Mouse (Mus musculus) skeletal muscle tissue, adult 2 months (tissue): ENCODE results near the gene Ap5z1.

Source experiments
- DNase-seq: peaks from one replicate; pipeline ENCODE4 v3.0.0-alpha.2; 2012; ENCODE audit warnings: low read depth, low spot score

The Ap5z1 gene

DNA sequence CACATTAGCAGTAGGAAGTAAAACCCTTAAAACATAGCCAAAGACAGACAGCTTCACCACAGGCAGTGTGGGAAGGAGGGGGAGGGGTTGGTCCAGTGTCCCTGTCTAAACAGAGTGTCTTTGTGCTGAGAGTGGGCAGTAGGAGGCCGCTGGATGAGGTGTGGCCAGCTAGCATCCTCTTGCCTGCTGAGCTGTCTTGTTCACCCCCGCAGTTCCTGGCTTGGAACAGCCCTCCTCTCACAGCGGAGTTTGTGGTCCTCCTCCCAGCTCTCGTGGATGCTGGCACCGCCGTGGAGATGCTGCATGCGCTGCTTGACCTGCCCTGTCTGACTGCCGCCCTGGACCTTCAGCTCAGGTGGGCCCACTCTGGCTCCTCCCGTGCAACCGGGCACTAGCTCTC is 10.0 kb downstream of the Ap5z1 start:
- DNase-seq = no peak

DNA sequence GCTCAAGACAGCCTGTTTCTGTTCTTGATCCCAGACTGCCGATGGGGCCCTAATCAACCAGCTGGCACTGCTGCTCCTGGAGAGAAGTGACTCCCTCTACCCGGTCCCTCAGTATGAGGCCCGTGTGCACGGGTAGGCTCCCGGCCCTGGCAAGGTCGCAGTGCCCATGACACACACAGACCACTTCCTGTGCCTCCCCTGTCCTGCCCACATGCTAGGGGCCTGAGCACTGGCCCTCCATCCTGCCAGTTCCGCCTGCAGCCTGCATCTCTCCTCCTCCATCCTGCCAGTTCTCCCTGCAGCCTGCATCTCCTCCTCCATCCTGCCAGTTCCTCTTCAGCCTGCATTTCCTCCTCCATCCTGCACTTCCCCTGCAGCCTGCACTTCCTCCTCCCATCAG is 11.9 kb downstream of the Ap5z1 start:
- DNase-seq = no peak

DNA sequence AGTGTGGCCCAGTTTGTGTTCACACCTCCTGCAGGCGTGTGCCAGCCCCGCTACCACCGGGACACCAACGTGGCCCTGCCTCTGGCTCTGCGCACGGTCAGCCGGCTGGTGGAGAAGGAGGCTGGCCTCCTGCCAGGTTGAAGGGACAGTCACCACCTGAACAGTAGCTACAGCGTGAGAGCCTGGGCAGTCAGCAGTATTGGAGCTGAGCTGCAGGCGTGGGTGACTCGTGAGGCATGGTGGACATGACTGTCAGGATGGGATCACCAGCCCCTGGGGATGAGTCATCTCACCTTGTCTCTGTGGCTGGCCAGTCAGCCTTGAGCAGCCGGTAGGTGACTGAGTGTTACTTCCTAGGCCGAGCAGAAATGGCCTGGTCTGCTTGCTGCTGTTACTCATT is 13.6 kb downstream of the Ap5z1 start:
- DNase-seq = no peak

DNA sequence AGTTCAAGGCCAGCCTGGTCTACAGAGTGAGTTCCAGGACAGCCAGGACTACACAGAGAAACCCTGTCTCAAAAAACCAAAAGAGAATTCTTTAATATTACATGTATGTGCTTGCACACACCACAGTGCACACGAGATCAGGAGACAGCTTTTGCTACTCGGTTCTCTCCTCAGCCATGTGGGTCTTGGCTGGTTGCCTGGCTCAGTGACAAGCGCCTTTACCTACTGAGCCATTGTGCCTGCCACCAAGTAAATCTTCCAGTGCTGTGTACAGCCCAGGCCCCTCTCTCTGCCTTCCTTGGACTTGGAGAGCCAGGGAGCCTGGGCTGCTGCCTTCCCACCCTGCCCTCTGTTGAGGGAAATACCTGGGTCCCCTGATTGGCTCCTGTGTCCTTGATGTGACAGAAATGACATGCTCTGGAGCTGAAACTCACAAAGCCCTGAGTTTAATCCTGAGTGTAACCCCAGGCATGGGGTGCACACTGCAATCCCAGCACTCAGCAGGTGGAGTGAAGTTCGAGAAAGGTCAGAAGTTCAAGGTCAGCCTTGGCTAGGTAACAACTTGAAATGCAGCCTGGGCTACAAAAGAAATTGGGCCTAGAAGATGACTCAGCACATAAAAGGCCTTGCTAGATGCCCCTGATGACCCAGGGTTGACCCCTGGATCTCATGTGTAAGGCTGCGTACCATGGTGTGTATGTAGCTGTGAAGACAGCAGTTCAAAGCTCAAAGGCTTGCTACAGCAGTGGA is 14.3 kb downstream of the Ap5z1 start:
- DNase-seq = no peak

DNA sequence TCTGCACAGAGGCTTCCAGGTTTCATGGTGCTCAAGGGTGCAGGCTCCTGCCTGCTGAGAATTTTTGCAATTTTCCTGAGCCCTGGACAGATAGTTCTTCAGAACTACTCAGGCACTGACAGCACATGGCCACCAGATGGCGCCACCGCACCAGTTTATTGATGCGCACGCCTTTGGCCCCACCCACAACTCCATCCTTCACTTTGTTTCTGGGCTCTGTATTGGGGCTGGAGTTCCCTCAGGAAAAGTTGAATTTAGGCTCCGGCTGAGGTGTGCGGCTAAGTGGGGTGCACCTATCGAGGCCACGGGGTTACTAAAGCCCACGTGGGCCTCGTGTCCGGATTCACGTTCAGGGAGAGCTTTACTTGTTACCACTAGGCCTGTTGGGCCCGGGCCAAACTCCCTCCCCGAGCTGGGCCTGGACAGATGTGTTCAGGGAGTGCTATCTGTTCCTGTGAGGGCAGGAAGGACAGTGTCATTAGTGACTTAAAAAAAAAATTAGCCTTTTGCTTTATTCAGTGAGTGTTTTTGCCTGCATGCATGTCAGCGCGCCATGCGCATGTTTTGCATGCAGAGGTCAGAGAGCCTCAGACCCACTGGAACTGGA is 15.2 kb downstream of the Ap5z1 start:
- peak; percentile 72 for DNase-seq

DNA sequence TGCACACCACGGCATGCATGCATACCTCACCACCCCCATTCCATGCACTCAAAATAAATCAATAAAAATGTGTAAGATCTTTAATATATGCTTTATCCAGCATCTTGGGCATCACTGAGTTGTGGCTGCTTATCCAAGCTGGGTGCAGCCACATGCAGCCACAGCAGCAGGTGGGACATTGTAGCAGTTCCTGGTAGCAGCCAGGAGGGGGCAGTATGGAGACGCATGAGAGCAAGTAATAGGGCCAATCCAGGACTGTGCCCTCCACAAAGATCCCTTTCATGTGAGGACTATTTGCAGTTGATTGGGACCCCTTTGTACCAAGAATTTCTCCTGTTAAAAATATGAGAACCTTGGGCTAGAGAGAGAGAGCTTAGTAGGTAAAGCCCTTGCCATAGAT is 18.8 kb downstream of the Ap5z1 start:
- no peak for DNase-seq

DNA sequence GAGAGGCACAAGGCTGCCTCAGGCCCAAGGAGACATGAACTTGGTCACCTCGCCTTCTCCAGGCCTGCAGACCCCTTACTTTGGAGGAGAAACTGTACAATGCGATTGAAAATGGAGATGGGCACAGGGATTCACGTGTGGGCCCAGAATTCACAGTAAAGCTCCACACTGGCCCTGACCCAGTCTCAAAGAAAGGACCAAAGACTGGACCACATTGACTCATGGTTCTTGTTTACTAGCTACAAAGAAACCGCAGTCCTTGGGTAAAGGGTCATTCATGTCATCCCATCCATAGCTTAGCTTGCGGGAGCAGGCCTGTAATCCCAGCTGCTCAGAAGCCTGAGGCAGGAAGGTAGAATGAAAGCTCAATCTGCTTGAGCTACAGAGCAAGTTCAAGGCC is 19.8 kb downstream of the Ap5z1 start:
- DNase-seq = no peak

DNA sequence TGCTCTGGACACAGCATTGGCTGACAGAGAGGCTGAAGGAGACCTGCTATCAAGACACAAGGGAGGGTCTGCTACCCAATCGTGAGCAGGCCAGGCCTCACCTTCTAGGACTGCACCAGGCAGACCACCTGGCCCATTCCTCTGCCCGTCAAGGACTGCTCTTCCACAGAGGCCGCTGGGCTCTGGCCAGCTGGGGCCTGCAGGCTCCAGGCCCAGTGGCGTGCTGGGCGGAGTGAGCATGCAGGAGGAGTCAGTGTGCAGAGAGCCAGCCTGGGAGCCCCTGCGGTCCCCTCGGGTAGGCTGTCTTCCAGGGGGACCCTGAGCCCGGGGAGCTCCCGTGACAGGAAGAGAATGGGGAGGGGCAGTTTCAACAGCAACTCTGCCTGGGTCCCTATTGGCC is 22.9 kb downstream of the Ap5z1 start:
- no peak for DNase-seq

DNA sequence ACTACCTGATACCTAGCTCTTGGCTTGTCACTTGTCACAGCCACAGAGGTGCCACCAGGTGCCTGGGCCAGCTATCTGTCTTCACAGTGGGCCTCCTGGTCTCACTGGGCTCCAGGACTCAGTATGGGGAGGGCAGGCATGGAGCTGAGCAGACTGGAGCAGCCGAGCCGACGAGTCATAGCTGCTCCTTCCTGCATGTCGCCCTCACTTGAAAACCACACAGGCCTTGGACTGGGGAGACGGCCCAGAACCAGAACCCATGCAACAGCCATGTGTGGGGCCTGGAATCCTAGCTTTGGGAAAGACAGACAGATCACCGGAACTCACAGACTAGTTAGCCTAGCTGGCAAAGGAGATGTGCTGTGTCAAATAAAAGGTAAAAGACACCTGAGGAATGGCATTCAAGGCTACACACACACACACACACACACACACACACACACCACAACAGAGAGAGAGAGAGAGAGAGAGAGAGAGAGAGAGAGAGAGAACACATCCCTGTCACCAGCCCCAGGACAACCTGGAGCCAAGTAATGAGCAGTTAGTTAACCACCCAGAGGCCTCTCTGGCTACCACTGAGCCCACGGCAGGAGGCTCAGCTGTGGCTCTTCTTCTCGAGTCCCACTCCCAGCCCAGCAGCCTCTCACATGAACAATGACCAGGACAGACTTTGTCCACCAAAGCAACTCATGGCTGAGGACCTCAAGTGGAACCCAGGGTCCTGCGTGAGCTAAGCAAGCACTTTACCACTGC is 26.4 kb downstream of the Ap5z1 start:
- DNase-seq = no peak

DNA sequence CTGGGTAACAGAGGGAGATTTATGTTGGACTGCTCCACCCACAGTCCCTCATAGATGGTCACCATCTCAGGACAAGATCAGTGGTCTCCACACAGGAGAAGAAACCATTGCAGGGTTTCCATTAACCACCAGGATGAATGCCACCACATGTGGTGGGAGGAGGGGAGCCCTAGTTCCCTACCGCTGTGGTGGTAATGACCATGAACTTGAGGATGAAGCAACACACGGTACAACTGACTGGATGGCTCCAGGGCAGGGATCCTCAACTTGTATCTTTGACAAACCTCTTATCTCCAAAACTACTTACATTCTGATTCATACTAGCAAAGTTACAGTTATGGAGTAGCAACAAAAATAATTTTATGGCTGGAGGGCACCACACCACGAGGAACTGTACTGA is 29.6 kb downstream of the Ap5z1 start:
- DNase-seq = no peak

DNA sequence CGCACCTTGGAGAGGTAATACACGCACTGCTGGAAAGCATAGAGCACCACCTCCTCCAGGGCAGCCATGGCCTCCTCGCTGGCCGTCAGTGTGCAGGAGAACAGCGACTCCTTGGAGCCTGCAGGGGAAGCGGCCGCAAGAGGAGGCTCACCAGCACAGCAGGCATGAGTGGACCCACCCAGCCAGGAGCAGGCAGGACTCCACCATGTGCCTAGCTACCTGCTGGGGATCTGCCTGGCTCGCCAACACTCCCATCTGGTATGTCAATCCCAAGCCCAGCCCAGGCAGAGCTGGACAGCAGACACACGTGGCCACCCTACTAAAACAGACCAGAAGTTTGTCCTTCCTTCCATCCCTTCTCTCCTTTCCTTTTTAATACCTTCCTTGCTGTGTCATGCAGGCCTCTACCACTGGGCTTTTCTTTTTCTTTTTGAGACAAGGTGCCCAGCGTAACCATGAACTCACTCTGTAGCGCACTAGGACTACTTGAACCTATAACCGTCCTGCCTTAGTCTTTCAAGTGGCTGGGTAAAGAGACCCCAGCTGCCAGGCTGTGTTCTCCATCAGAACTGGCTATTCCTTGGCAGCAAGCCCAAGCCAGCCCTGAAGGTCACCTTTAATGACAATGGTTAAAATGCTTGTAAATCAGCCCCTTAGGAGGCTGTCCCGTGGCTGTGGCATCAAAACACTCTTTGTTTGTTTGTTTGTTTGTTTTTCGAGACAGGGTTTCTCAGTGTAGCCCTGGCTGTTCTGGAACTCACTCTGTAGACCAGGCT is 31.8 kb downstream of the Ap5z1 start:
- DNase-seq = no peak

DNA sequence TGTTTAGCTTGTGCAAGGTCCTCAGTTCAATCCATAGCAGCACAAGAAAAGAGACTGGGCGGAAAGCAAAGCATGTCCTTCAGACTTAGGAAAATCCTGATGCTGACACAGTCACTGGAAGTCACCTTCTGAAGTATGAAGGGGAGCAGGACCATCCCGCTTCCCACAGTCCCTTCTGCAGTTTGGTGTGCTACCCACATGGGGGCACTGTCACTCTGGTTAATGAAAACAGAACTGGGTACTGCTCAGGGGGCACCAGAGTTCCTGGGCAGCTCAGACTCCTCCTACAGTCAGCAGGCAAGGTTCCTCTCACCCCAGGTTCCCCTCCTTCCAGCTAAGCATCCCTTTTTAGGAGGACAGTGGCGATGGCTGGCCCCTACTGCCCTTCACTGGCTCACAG is 35.2 kb downstream of the Ap5z1 start:
- no peak for DNase-seq

DNA sequence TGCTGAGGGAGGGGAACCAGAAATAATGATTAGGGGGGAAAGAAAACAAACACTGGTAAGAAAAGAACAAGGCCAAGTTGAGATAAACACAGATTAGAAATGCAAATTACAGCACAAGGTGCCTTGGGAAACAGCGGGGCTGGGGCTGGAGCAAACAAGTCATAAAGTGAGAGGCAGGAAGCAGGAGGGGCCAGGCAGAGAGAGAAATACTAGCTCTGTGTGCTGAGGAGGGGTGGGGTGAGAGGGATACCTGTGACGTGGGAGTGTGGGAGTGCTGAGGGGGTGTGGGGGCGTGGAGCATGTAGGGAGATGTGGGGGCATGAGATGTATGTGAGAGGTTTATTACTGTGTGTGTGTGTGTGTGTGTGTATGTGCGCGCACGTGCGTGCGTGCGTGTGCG is 37.2 kb downstream of the Ap5z1 start:
- DNase-seq = no peak

DNA sequence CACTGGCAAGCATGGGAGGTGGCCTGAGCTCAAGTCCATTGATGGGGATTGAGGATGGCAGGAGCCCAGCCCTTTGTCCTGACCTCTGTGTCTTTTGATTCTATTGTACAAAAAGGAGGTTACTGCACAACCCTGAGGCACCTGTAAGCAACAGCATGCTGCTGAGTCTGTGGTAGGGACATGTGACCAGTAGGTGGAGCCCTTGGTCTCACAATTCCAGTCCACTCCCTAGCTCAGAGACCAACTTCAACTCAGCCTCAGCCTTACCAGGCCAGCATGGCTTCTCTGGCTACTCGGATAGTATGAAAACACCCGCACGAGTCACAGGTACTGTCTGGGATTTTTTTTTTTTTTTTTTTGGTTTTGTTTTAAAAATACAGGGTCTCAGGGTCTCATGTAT is 38.7 kb downstream of the Ap5z1 start:
- DNase-seq = peak; percentile 83

DNA sequence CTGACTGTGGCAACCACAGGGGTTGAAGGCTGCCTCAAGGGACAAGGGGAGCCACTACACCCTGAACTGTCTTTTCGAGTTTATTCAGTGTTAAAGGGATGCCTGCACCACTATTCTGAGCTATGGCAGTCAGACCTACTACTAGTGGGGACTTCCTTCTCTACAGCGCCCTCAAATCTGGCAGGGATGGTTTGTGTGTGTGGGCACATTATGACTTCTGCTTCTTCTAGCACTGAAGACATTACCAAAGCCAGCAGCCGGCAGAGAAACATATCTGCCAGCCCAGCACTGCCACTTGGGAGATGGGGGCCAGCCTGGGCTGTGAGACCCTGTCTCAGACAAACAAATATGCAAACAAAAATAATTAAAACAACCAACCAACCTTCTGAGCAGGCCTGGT is 40.4 kb downstream of the Ap5z1 start:
- DNase-seq = no peak

DNA sequence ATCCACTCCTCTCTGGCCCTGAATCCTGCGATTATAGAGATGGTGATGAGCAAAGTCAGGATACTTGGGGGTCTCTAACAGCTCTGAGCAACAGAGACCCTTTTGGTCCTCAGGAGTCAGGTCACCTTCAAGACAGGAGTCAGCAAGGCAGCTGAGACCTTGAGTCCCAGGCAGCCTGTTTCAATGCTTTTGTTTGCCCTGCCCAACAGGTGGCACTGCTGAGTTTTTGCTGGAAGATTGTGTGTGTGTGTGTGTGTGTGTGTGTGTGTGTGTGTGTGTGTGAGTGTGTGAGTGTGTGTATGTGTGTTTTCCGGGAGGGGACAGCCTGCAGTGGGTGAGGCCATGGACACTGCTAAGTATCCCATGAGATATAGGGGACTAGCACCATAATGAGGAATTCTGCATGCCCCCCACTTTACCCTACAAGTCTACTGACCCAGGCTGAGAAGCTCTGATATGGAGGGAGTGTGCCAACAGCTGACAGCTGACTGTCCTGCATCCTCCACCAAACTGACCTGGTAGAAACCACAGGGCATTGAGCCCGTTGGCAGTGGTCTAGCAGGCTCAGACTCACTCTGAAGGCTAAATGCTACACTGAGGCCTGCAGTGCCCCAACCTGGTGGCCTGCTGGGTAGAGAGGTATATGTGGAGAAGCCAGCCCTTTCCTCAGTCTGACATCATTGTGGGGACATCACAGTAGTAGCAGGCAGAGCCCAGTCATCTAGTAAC is 42.1 kb downstream of the Ap5z1 start:
- DNase-seq = no peak

DNA sequence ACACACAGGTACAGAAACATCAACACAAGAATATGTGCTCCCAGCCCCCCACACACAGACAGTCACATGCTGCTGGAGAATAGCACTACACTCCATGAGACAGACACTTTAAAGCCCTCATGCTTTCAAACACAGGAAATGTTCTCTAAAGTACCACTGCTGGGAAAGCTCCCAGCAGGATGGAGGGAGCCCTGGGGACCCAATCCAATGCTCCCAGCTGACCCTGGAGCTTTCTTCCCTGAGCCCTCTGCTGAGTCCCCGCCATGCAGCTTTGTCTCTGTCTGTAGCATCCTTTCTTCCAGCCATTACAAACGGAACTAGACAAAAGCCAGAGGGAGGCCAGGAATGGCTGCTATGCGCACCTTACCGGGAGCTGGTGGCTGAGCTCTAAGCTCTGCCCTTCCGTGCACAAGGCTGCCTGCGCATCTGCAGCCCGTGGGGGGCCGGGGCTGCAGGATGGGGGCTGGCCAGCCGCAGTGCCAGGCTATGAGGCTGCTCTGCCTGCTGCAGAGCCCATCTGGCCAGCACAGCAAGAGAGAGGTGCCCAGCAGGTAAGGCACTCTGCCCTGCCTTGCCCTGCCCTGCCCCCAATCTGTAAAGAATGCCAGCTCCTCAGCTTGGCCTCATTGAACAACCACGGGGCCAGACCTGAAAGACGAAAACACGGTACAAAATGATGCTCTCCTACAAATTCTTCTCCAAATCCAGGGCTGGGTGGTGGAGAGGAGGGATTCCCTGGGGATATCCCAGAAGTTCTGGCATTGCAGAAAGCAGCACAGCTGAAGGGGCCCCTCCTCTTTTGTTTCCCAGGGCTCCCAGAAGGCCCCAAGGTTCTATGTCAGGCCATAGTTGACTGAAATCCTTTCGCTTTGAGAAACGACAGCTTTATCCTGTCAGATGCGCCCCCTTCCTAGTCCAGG is 45.7 kb downstream of the Ap5z1 start:
- DNase-seq = no peak

DNA sequence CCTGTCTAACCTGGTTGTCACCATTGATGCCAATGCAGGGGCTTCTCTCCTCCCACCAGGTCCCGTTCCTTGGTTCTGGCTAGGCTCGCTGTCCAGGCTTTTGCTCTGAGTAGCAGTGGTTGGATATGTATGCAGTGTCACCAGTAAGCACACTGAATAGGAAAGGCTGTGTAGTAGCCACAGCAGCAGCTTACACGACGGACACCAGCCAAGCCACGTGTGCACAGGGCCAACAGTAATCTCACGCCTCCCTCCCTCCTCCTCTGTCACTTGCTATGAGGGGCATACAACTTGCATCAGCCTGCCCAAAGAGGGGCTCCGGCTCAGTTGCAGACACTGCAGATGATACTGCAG is 46.3 kb downstream of the Ap5z1 start:
- no peak for DNase-seq

DNA sequence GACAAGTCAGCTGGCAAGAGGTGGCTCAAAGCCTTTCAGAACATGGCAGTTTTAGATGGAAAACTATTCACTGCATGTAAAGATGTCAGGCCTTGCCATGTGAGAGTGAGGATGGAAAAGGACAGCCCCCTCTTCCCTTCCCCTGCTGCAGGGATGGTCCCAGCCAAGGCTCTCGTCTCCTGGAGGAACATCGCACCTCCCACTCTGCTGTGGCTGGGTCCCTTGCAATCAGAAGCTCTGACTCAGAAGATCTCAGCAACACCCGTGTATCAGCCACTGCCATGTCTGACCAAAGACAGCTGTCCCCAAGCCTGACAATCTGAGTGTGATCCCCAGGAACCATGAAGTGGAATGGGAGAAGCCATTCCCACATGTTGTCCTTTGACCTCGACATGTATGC is 48.4 kb downstream of the Ap5z1 start:
- no peak for DNase-seq

DNA sequence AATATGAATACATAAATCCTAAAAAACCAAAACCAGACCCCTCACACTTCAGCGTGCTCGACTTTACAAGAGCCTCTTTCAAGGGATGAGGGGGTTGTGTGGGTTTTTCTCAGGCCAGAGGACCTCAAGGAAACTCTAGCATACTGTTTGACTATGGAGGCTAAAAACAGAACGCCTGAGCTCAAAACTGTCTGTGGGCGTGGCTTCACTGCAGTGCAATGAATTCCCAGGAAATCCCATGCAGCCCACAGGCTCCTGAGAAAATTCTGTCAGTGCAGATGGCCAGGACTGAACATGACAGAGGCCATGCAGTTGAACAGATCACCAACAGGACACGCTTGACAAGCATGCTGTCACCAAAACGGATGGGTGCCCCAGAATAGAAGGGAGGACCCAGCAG is 55.2 kb downstream of the Ap5z1 start:
- DNase-seq = no peak

DNA sequence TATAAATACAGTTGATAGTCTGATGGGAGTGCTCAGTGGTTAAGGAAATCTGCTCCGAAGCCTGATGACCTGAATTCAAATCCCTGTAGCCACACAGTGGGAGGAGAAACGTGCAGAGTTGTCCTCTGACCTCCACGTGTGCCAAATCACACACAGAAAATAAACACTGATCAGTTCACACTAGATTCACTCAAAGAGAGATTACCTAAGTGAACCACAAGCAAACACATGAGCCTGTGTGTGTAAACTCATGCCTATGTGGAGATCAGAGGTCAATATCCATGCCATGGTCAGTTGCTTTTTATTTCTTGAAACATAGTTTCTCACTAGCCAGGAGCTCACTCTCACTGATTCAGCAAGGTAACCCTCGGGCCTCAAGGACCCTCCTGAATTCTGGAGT is 56.6 kb downstream of the Ap5z1 start:
- no peak for DNase-seq
